Mouse (Mus musculus): ENCODE measurements at regions not wholly inside any gene's neighbourhood (a gene's known extent, or its start where the extent isn't known, plus 50 kb on each side); places are given as distances from the start of the nearest gene placed in this dataset.
A peak's percentile ranks its signal among the peaks of the same experiment; 100 is the strongest.

DNA sequence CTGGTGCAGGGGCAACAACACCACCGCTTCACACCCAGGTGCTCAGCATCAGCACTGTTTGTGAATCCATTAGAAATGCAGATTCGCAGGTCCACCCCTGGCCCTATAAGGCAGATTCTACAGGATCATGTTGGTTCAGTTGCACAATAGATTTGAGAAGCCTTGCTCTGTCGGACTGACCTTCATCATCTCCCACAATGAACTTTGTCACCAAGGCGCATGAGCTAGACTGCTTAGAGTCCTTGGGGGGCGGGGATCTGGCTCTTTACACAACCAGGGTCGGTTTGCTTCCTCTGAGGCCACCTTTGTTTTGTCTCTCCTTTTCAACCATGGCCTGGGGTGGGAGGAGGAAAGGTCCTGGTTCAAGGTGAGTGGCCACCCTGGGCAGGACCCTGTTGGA lies 209.7 kb downstream of the Igsf11 start:
- DNase-seq (ENCODE audit: low spot score), result no peak

DNA sequence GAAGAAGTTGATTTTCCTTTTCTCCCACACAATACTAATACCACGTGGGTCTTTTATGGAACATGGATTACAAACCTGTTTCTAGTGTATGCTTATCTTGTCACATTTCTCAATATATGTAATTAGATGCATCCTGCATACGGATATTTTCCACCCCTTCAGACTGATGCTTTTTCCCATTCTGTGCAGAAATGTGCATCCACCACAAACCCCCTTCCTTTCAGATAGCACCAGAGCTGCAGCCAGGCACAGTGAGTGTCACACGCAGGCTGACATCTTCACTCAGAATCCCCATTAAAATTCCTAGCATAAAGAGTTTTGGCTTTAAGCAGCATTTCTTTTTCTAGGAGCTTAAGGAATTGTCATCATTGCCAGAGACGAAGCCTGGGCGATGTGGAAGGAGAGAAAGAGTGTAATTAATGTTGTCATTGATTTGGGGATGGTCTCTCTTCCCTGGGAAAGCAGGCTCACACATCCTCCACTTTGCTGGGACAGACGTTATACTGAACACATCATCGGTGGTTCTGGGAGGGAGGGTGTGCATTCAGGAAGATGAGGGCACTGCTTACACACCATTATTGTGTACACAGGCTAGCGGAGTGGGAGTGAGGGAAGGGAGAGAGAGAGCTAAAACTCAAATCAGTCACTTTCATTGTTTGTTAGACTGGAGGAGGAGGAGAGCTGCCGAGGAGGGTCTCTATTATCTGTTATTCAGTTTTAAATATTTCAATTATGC lies 211.1 kb downstream of the Igsf11 start:
- DNase-seq (ENCODE audit: low spot score), result no peak

DNA sequence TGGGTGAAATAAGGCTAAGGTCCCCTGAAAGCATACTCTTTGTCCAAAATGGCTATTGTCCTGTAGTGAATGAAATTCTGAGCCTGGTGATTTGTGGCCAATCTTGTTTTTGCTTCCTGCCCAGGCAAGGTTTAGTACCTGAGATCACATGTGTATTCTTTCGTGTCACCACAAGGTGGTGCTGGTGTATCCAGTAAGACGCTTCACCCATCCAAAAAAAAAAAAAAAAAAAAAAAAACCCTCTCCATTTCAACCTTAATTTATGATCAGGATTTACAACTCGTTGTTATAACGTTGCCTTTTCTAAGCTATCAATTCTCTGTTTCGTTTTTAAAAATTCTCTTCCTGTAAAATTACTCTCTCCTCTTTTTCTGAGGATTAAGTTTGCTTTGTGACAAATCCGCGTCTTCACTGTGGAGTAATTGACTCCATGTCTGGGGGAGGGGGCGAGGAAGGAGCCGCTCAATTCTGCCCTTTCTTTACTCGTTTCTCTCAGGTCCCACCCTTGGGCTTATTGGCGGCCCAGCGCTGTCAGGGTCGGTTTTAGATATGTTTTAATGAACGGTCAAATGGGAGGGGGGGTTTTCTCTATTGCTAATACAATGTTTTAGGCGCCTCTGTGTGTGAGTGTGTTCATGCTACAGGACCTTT lies 217.0 kb downstream of the Igsf11 start:
- peak; percentile 82 for DNase-seq (ENCODE audit: low spot score)

DNA sequence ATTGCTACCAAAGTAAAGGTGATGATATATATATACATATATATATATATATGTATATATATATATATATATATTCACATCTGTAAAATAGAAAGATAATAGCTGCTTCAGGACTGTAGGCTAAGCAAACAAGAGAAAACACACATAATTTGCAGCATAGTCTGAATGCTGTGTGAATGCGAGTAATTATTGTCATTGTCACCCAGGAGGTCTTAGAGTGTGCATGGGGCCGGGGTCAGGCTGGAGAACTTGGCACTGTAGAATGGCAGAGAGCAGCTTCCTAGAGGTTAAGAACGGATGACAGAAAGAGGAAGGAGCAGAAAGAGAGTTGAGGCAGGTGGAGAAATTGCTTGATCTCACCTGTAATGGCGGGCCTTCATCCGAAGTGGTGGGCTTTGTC lies 217.6 kb downstream of the Igsf11 start:
- DNase-seq (ENCODE audit: low spot score), result no peak

DNA sequence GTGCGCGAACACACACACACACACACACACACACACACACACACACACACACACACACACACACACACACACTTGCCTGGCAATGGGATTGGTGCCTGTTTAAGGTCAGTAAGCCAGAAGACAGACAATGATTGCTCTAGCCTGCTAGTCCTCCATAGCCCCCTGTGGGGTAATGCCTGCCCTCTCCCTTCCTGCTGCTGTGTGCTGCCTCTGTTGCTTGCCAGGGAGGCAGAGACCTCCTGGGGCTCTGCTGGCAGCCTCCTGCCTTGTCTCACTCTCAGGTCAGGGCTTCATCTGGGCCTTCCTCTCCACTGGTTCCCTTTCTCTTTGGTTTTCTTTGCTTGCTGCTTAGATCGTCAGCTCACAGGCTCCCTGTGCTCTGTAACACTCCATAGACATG lies 225.6 kb downstream of the Igsf11 start:
- no peak for DNase-seq (ENCODE audit: low spot score)

DNA sequence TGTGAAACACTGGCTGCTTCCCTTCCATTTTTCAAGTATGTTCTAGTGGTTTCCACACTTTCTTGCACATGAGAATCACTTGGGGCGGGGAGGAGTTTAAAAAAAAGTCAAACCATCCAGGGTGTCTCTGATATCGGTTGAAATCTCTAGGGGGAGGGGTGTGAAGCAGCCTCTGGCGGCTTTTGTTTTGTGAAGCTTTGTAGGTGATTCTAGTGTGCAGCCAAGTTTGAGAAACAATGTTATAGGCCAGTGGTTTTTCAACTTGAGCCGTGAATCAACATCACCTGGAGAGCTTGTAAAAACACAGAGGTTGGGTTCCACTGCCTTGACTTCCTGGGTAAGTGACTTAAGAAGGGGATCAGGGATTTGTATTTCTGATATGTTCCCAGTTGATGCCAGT lies 227.3 kb downstream of the Igsf11 start:
- DNase-seq (ENCODE audit: low spot score), result no peak

DNA sequence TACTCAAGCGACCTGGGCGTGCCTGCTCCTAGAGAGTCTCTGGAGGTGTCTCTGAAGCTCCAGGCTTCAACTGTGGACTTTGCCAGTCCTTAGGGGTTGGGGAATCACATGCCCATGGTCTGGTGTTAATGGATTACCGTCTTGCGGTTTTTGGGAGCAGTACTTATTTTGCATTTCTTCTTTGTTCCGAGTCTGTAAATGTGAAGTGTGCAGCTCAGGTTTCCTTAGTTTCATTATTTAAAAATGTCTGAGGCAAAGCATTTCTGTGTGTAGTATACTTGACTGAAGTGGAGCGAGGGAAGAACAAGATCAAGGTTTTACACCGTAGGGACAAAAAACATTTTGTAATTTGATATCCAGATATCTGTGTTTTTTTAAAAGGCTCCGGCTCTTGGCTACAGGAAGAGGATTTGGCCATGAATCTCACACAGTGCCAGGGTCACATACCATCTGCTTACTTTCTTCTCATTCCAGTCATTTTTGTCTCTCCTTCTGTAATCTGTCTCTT lies 231.0 kb downstream of the Igsf11 start:
- DNase-seq (ENCODE audit: low spot score), result peak; percentile 11

DNA sequence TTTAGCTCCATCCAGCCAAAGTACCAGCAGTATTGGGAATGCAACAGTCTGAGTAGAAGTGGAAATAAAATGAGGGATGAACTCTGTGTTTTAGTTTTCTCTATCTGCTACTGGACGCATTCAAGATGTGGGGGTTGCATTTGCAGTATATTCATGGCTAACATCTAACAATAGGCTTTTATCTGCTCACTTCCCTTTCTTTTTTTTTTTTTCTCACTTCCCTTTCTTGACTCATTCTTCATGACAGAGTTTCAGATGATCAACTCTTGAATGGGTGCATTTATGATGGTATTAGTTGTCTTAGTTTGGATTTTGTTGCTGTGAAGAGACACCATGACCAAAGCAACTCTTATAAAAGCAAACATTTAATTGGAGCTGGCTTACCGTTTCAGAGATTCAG lies 240.0 kb downstream of the Igsf11 start:
- DNase-seq (ENCODE audit: low spot score), result no peak

DNA sequence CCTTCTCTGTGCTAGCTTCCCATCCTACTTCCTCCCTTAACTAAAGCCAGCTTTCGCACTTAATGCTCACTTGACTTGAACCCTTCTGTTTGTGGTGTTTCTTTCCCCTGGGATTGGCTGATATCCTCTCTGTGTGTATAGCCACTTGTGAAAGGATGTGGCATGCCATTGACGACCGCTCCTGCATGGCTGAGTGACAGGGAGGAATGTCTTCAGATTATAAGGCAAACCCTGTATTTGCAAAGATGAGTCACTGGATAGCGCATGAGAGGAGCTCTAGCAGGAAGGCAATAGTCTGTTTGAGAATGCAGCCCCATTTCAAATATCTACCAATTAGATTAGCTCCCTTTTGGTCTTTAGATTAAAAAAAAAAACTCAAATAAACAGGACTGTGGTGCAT lies 243.3 kb downstream of the Igsf11 start:
- DNase-seq (ENCODE audit: low spot score), result no peak

DNA sequence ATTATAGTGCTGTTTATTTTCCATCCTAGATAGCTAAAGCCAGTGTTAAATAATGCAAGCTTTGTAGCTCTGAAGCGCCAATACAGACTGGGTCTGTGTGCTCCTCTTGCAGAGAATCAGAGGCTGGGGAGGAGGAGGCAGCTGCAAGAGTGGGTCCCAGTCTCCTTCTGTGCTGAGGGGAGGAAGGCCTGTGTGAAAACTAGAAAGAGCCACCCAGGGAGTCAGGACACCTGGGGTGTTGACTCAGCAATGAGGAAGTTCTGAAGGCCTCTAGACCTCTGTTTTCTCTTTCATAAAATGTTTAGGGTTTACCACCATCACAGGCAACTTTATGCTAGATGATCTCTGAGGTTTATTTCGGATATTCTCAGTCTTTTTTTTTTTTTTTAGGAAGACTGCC lies 254.7 kb downstream of the Igsf11 start:
- DNase-seq (ENCODE audit: low spot score), result no peak

DNA sequence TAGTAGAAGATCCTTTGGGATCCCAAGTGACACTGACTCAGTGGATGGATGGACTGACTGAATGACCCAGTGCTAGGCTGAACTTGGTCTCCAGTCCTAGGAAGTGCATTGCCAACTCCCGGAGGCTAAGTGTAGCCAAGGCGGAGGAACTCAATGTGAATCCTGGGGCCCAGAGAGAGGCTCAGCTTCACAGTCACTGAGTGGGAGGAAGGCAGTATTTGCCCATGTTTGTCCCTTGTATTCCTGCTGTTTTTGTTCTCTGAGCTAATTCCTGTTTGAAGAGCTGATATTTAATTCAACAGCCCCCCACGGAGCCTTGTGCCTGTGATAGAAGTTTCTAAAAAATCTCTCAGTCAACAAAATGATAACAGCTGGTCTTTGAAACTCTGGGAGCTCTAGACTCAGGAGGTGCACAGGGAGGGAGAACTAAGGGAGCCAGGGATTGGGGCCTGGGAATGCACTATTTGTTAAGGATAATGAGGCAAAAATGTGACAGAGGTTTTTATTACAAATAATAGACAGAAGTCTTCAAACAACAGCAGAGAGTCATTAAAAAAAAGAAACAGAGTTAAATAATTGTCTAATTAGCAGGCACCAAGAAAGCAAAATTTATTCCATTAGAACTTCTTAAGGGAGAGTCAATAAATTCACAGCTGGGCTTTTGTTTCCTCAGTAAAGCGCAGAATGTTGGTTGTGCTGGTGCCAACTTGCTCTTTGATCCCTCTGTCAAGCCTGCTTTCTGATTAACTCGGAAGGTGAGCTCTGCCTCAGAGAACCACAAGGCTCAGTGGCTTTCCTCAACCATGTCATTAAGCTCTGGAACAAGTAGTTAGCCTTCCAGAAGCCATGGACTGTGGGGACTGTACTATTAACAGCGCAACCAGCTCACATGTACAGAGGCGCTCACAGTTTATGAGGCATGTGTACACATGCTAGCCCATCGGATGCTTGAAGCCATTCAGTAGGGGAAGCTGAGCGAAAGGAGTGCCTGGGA lies 259.2 kb downstream of the Igsf11 start:
- DNase-seq (ENCODE audit: low spot score), result no peak

DNA sequence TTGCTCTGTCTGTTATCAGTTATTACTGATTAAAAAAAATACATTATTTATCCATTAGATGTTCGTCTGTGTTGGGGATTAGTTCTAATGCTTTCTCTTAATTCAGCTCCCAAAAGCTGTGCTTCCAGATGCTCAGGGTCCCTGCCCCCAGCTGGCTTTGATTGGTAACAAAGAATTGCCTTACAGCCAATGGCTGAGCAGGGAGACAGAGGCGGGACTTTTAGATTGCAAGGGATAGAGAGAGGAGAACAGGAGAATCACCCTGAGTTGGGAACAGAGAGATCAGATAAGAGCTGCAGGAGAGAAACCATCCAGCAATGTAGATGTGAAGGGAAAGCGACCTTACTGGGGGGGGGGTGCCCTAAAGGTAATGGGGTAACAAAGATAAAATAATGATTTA lies 266.4 kb downstream of the Igsf11 start:
- peak; percentile 13 for DNase-seq (ENCODE audit: low spot score)

DNA sequence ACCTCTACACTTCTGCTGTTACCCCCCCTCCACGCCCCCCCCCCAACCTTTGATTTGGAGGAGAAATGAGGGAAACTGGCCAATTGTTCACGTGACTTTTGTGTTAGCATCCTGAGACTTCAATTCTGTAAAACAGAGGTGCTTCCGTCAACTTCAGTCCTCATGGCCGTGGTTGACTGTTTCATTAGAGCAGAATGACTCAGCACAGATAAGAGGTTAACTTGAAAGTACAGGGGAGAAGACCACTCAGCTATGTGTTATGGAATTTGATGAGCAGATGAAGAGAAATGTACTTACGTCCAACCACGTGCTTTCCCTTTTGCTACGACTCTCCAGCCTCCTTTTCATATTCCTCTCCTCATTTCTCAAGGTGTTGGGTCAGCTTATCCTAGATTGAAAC lies 267.3 kb downstream of the Igsf11 start:
- no peak for DNase-seq (ENCODE audit: low spot score)

DNA sequence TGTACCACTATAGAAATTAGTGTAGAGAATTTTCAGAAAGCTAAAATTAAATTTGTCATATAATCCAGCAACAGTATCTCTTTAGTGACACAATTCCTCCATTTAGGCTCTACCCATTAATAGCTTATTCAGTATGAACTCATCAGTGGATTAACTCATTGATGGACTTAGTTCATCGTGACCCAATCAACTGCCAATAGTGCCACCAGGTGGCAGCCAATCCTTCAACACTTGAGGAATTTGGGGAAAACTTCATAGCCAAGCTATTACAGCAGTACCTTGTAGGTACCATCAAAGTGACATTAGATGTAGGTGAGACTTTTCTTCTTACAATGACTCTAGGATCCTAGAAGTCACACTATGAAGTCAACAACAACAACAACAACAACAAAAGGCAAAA lies 270.2 kb downstream of the Igsf11 start:
- DNase-seq (ENCODE audit: low spot score), result peak; percentile 24

DNA sequence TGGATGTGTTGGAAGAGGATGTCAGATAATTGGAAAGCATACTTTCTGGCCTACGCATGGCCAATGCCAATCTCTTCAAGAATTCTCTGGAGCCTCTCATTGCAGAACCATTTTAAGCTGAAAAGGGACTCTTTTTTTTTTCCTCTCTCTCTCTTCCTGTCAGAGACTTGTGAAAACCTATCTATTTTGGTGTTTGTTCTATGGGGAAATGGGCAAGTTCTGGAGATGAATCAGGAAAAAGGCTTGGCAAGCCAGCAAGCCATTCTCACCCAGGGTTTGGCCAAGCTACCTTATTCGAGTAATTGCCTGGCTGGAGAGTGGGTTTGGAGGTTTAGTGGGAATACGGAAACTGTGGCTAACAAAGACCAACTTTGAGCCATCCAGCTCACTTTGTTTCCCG lies 299.4 kb downstream of the Igsf11 start:
- DNase-seq (ENCODE audit: low spot score), result no peak

DNA sequence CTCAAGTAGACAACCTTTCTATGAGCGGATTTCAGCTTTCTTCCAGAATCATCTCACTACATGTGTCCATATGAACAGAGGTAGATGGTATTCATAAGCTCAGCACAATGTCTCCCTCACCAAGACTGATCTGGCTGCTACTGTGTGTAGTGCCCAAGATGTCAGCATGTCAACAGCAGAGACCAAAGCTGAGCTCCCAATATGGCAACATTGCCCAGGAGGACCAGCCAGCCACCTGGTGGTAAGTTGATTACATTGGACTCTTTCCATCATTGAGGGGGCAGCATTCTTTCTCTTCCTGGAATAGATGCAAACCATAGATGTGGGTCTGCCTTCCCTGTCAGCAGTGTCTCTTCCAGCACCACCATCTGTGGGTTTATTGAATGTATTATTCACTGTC lies 303.0 kb downstream of the Igsf11 start:
- DNase-seq (ENCODE audit: low spot score), result no peak

DNA sequence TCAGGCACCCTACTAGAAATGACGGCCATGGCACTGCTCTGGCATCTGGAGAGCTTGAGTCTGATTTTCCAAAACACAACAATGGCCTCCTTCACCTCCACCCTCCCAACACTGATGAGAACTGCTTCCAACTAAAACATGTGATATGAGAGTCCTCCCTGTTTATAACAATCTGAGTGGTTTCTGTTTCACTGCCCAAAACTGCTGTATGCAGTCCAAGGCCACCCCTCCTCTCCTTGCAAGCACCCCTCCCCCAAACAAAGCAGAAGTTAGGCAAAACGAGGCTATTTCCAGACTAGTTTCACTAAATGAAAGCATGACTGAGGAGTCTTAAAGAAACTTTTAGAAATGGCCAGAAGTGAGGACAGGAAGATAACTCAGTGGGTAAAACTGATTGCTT lies 304.4 kb downstream of the Igsf11 start:
- no peak for DNase-seq (ENCODE audit: low spot score)

DNA sequence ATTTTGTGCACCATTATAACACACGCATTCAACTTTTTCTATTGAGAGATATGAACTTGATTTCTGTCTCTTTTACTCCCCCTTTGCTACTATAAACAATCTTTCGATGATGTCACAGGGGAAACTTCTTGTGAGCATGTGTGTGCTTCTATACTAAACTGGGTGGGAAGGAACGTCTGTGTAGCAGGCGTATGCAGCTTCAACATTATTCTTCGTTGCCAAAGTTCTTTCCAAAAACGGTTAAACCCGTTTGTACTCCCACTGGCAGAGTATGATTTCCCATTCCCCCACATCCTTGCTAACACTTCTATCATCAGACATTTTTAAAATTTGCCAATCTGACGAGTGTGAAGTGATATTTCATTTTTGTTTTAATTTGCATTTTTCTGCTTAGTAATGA lies 331.1 kb downstream of the Igsf11 start:
- no peak for DNase-seq (ENCODE audit: low spot score)

DNA sequence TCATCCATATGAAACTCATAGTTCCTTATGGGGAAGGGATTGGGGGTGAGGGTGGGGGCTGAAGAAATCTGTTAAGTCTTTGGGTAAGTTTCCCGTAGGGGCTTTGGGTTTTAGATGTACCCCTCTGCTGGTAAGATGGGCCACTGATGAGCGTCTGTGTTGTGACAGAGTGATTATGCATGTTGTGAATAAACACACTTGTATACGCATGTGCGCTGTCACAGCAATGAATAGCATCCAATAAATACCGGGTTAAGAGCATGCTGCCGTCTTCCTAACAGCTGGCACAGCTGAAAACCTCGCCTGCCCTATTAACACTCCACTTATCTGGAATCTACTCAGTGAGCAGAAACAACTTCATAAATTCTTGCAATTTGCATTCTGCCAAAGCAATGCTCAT lies 337.0 kb downstream of the Igsf11 start:
- no peak for DNase-seq (ENCODE audit: low spot score)

DNA sequence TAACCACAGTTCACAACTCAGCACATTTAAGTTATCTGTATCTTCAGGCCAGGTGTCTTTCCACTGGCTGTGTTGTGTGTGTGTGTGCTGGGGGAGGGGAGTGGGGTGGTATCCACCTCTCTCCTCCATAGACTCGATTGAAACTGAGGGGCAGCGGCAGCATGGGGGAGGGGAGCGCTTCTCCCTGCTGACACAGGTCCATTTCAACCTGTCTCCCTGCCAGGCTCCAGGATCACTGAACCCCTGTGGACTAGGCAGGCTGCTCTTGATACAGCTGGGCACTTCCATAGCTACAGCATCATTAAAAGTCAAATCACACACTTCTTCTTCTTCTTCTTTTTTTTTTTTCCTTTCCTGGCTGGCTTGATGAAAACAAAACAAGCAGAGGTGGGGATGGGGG lies 338.0 kb downstream of the Igsf11 start:
- no peak for DNase-seq (ENCODE audit: low spot score)

DNA sequence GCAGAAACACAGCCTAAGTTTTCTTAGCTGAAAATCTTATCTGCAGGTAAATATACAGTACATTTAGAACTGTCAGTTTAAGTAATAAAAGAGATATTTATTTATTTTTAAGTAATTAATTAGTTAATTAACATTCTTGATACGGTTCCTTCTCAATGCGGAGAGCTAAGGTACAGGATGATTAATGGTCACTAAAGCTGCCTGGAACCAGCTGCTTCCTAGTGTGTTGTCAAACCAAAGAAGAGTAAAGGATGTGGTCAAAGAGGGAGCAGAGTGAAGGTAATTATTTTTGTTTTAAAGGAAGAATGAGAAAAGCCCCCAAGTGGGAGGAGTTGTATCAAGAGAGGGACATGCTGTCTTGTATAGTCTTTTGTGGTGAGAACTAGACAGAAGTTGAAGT lies 341.8 kb downstream of the Igsf11 start:
- no peak for DNase-seq (ENCODE audit: low spot score)

DNA sequence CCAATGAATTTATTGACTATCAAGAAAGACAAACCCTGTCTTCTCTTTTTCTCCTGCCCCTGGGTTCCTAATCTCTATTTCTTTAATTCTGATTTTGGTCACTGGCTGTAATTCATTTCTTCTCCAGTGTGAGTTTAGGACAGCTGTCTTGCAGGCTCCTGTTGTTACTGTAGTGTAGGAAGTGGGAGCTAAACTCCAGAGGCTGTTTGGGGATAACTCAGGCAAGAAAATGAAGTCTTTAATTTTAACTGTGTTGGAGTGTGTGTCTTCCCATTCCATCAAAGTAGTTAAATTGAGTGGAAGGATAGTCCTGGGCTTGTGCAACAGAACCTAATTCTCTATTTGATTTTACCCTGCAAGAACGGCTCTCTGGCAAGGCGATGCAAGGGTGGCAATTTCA lies 381.0 kb downstream of the Igsf11 start:
- no peak for DNase-seq (ENCODE audit: low spot score)

DNA sequence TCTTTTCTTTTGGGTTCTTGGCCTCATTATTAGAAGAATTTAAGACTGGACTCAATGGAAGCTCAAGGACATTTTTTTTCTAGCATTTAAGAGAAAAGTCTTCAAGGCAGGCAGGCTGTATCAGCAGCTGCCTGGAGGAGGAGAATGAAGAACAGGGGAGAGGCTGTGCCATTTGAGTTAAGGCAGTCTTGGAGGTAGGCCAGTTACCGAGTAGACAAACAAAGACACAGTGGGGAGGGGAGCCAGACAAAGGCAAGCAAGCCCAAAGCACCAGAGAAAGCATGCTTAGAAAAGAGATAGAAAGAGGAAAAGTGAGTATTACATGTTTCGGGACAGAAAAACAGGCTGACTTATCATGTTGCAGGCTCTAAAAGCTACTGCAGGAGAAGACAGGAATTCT lies 392.0 kb downstream of the Igsf11 start:
- no peak for DNase-seq (ENCODE audit: low spot score)

Measured in embryo, embryonic 10 days (tissue).